Mouse (Mus musculus) kidney, adult 2 months (tissue): ENCODE results near the gene Mlx.

Experiments
- CTCF ChIP-seq: fragments of 200-500 bp; conservative IDR thresholded peaks from 2 replicates; pipeline ENCODE4 v1.5.1; 2011; ENCODE audit warnings: low read depth, mild to moderate bottlenecking, control low read depth, low read length, moderate library complexity, mixed read lengths; ENCODE audit not compliant: insufficient read depth, insufficient read length
- POLR2A ChIP-seq: fragments of 200-500 bp; IDR thresholded peaks from one replicate; pipeline ENCODE4 v1.6.1; 2011; ENCODE audit warnings: low read depth, low read length, control low read depth

DNA sequence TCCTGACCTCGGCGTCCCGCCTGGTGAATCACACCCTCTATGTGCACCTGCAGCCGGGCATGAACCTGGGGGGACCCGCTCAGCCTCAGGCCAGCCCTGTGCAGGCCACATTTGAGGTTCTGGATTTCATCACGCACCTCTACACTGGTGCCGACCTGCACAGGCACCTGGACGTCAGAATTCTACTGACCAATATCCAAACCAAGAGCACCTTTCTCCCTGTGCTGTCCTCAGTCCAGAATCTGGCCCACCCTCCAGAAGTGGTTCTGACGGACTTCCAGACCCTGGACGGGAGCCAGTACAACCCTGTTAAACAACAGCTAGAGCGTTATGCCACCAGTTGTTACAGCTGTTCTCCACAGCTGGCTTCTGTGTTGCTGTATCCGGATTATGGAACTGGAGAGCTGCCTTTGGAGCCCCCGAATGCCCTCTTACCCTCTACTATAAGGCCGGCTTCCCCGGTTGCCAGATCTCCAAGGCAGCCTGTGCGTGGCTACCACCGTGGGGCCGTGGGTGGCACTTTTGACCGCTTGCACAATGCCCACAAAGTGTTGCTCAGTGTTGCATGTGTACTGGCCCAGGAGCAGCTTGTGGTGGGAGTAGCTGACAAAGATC, 3.9 kb upstream of the Mlx start:
- no peak for TF ChIP-seq CTCF
- no peak for TF ChIP-seq POLR2A
